Mouse (Mus musculus) lung, postnatal 0 days (tissue): ENCODE measurements around the gene Nmu.

Source experiments
- CTCF ChIP-seq: IDR thresholded peaks from 2 replicates; pipeline ENCODE4 v1.5.1; 2016; ENCODE audit warnings: antibody characterized with exemption, mild to moderate bottlenecking
- EP300 ChIP-seq: IDR thresholded peaks from 2 replicates; pipeline ENCODE4 v1.6.1; 2016; ENCODE audit warnings: antibody characterized with exemption, mild to moderate bottlenecking, control low read depth

DNA sequence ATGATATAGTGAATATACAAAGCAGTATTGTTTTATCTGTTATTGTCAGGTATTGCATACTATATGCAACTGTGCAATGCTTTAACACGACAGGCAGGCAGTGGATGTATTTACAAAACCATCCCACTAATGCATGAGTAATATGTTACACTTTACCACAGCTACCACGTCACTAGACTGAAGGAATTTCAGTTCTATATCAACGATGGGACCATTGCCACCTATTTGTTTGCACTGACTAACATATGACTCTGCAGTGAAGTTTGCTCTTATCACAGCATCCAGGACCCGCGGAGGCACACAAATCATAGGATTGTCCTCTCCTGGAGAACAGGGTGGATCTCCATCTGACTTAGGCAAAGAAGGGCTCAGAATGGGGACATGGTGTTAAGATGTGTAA lies 18.2 kb upstream of the Nmu start:
- TF ChIP-seq CTCF = no peak
- no peak for TF ChIP-seq EP300
